Mouse (Mus musculus): Measurements from ENCODE around the gene Rps27l.

- TF ChIP-seq TCF3 (IDR thresholded peaks at IDR 0.05; ENCODE audit: insufficient read length, low read depth), result no peak
- no peak for TF ChIP-seq TCF12 (IDR thresholded peaks at IDR 0.05; ENCODE audit: insufficient read depth, poor library complexity, severe bottlenecking)
- no peak for TF ChIP-seq E2F4 (IDR thresholded peaks at IDR 0.05; ENCODE audit: insufficient read depth)
- no peak for TF ChIP-seq USF1 (IDR thresholded peaks at IDR 0.05; ENCODE audit: low read depth)
- no peak for TF ChIP-seq POLR2A (IDR thresholded peaks at IDR 0.05; ENCODE audit: insufficient read length, low read depth)
- TF ChIP-seq MYOG (IDR thresholded peaks at IDR 0.05; ENCODE audit: control insufficient read depth in 1 of 3, insufficient read depth in 1 of 3, insufficient read length in 2 of 3, low read depth in 2 of 3), result no peak
Observed at GRCm38 (mm10) chr9:66927696-66928402, 18.0 kb upstream of the Rps27l start.

Measured in myocyte (in vitro differentiated cells).